Mouse (Mus musculus): ENCODE measurements at regions not wholly inside any gene's neighbourhood (a gene's known extent, or its start where the extent isn't known, plus 50 kb on each side); places are given as distances from the start of the nearest gene placed in this dataset.

DNA sequence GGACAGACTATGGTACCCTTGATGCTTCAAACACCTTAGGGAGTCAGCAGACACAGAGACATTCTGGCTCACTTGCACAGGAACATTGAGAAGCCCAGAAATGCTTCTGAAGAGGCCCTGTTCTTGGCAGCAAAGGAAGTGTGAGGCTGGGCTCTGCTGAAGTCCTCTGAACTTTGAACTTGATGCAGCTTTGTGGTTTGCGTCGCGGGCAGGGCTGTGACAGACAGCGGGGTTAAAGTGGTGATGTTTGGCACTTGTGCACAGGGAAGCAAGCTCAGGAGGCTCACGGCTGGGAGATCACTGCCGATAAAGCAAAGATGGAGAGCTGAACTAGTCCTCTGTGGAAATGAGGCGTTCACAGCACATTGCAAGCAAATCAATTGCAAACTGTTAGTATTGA, 100.7 kb upstream of the Mpp6 start:
- TF ChIP-seq CTCF (IDR thresholded peaks at IDR 0.05; ENCODE audit: low read depth, low read length) (no peak), POLR2A (IDR thresholded peaks at IDR 0.05; ENCODE audit: insufficient read depth, low read length) (no peak), EP300 (IDR thresholded peaks at IDR 0.05; ENCODE audit: insufficient read depth, low read depth, low read length) (no peak)

All from ES-Bruce4 (cell line).